Mouse (Mus musculus) intestine, embryonic 15.5 days (tissue): ENCODE measurements around the gene Kctd10. TPM values are rescaled to one million over a fixed set of nuclear protein-coding genes. Genes with fewer than 3 reads are reported as not detected.
A peak's percentile ranks its signal among the peaks of the same experiment; 100 is the strongest.

ENCODE experiments used
- ATAC-seq: fragments of 200-750 bp; cut with Nextera tagmentation; 2 replicates; pipeline ENCODE4 v1.8.0; 2017; ENCODE audit warnings: moderate TSS enrichment, moderate library complexity
- H3K27ac ChIP-seq: fragments of 300-500 bp; sonication (generic); 2 replicates; pipeline ENCODE4 v1.5.1; 2015; ENCODE audit warnings: mild to moderate bottlenecking, inconsistent platforms
- H3K27me3 ChIP-seq: fragments of 300-500 bp; sonication (generic); replicated peaks from 2 replicates; pipeline ENCODE4 v1.6.1; 2015; ENCODE audit warnings: inconsistent platforms
- H3K36me3 ChIP-seq: fragments of 300-500 bp; sonication (generic); 2 replicates; pipeline ENCODE4 v1.6.1; 2015; ENCODE audit warnings: inconsistent platforms
- H3K4me1 ChIP-seq: fragments of 300-500 bp; sonication (generic); replicated peaks from 2 replicates; pipeline ENCODE4 v1.6.1; 2015; ENCODE audit warnings: inconsistent platforms
- H3K4me2 ChIP-seq: fragments of 300-500 bp; sonication (generic); replicated peaks from 2 replicates; pipeline ENCODE4 v1.6.1; 2015; ENCODE audit warnings: mild to moderate bottlenecking, inconsistent platforms
- H3K4me3 ChIP-seq: fragments of 300-500 bp; sonication (generic); replicated peaks from 2 replicates; pipeline ENCODE4 v1.5.1; 2015; ENCODE audit warnings: inconsistent platforms
- H3K9ac ChIP-seq: fragments of 300-500 bp; sonication (generic); 2 replicates; pipeline ENCODE4 v1.6.1; 2015; ENCODE audit warnings: inconsistent platforms
- H3K9me3 ChIP-seq: fragments of 300-500 bp; sonication (generic); 2 replicates; pipeline ENCODE4 v1.6.1; 2016; ENCODE audit warnings: inconsistent platforms
- WGBS: fragments of 180-500 bp; shearing (Covaris S2); methylation state at CpG from one replicate; pipeline ENCODE4 v1.1.7; 2015; 5-methylcytosine and 5-hydroxymethylcytosine counted together
- polyA plus RNA-seq: library from polyadenylated mRNA; unstranded; fragments of >200 nt; fragmentation: Nextera tagmentation; extraction: Ambion mirVana; gene quantifications from 2 replicates; pipeline ENCODE4 v1.2.1, GENCODE M21; 2015

The Kctd10 gene
- polyA plus RNA-seq, 1 experiment from 2014 or later: 116 TPM

- Histone ChIP-seq H3K27me3 (no peaks in the 10 kb centered on the region), H3K4me2 (no peak overlapping the region), H3K9me3 (no peaks in the 10 kb centered on the region), H3K9ac (no peak overlapping the region), H3K36me3 (peaks cover 82% of the 10 kb centered on the region), H3K4me3 (no peak overlapping the region), H3K4me1 (0 out of 2 replicates have a peak, but pooled peaks cover 5% of the 10 kb centered on the region), H3K27ac (no peak overlapping the region)
- peak; percentile 17; the same call in 1 of the 2 replicates for ATAC-seq
- 67% methylated on average over 23 of the region's 23 CpGs for WGBS
Measured at GRCm38 (mm10) chr5:114412361-114412998, 32.2 kb upstream of the Kctd10 start.

- no peak for ATAC-seq
- WGBS: 85% methylated on average over 13 of the region's 13 CpGs
- H3K4me2 ChIP-seq: no peak overlapping the region
Measured at GRCm38 (mm10) chr5:114410429-114410828, 30.1 kb upstream of the Kctd10 start.

GRCm38 (mm10) chr5:114408846-114409245, 28.5 kb upstream of the Kctd10 start:
- H3K4me1 ChIP-seq: 0 out of 2 replicates have a peak, but pooled peaks cover 5% of the 10 kb centered on the region
- WGBS: 90% methylated on average over 11 of the region's 11 CpGs

More at GRCm38 (mm10) chr5:114410429-114410828, 30.1 kb upstream of the Kctd10 start:
- 0 out of 2 replicates have a peak, but pooled peaks cover 5% of the 10 kb centered on the region for H3K4me1 ChIP-seq
- no peak overlapping the region for H3K4me3 ChIP-seq
- peaks cover 85% of the 10 kb centered on the region for H3K36me3 ChIP-seq
- H3K9me3 ChIP-seq: no peaks in the 10 kb centered on the region
- no peak overlapping the region for H3K9ac ChIP-seq
- no peaks in the 10 kb centered on the region for H3K27me3 ChIP-seq
- H3K27ac ChIP-seq: no peak overlapping the region

GRCm38 (mm10) chr5:114407810-114408209, 27.5 kb upstream of the Kctd10 start:
- Histone ChIP-seq H3K4me2 (no peak overlapping the region), H3K36me3 (peaks cover 93% of the 10 kb centered on the region), H3K9ac (no peak overlapping the region), H3K4me3 (no peak overlapping the region), H3K27ac (no peak overlapping the region), H3K9me3 (no peaks in the 10 kb centered on the region), H3K27me3 (no peaks in the 10 kb centered on the region), H3K4me1 (0 out of 2 replicates have a peak, but pooled peaks cover 2% of the 10 kb centered on the region)
- ATAC-seq: no peak
- WGBS: 88% methylated on average over 9 of the region's 9 CpGs

More at GRCm38 (mm10) chr5:114408846-114409245, 28.5 kb upstream of the Kctd10 start:
- H3K27me3 ChIP-seq: no peaks in the 10 kb centered on the region
- no peak overlapping the region for H3K4me3 ChIP-seq
- no peak overlapping the region for H3K27ac ChIP-seq
- no peak overlapping the region for H3K9ac ChIP-seq
- H3K9me3 ChIP-seq: no peaks in the 10 kb centered on the region
- no peak for ATAC-seq
- no peak overlapping the region for H3K4me2 ChIP-seq
- peaks cover 90% of the 10 kb centered on the region for H3K36me3 ChIP-seq

GRCm38 (mm10) chr5:114407269-114407668, 27.0 kb upstream of the Kctd10 start:
- Histone ChIP-seq H3K27me3 (no peaks in the 10 kb centered on the region), H3K9ac (no peak overlapping the region), H3K27ac (no peak overlapping the region), H3K4me1 (0 out of 2 replicates have a peak, but pooled peaks cover 2% of the 10 kb centered on the region), H3K9me3 (no peaks in the 10 kb centered on the region), H3K4me2 (no peak overlapping the region), H3K4me3 (no peak overlapping the region), H3K36me3 (peaks cover 92% of the 10 kb centered on the region)
- no peak for ATAC-seq
- WGBS: 80% methylated on average over 10 of the region's 10 CpGs

GRCm38 (mm10) chr5:114406592-114406991, 26.3 kb upstream of the Kctd10 start:
- Histone ChIP-seq H3K4me1 (no peaks in the 10 kb centered on the region), H3K27me3 (no peaks in the 10 kb centered on the region), H3K36me3 (peaks cover 92% of the 10 kb centered on the region), H3K4me3 (no peak overlapping the region), H3K4me2 (no peak overlapping the region), H3K9me3 (no peaks in the 10 kb centered on the region), H3K27ac (no peak overlapping the region), H3K9ac (no peak overlapping the region)
- ATAC-seq: no peak
- 94% methylated on average over 14 of the region's 14 CpGs for WGBS

GRCm38 (mm10) chr5:114393169-114393568, 12.9 kb upstream of the Kctd10 start:
- no peaks in the 10 kb centered on the region for H3K4me1 ChIP-seq
- no peak for ATAC-seq
- WGBS: 82% methylated on average over 9 of the region's 9 CpGs

GRCm38 (mm10) chr5:114384448-114384847, 4.1 kb upstream of the Kctd10 start:
- ATAC-seq: no peak
- Histone ChIP-seq H3K9ac (no peak overlapping the region), H3K36me3 (peaks cover 35% of the 10 kb centered on the region), H3K9me3 (no peaks in the 10 kb centered on the region), H3K4me2 (no peak overlapping the region), H3K4me3 (no peak overlapping the region), H3K4me1 (peaks cover 5% of the 10 kb centered on the region), H3K27ac (no peak overlapping the region), H3K27me3 (no peaks in the 10 kb centered on the region)
- WGBS: 90% methylated on average over 8 of the region's 8 CpGs

More at GRCm38 (mm10) chr5:114393169-114393568, 12.9 kb upstream of the Kctd10 start:
- H3K27me3 ChIP-seq: no peaks in the 10 kb centered on the region
- H3K4me2 ChIP-seq: no peak overlapping the region
- no peak overlapping the region for H3K9ac ChIP-seq
- peaks cover 63% of the 10 kb centered on the region for H3K36me3 ChIP-seq
- no peak overlapping the region for H3K4me3 ChIP-seq
- no peak overlapping the region for H3K27ac ChIP-seq
- no peaks in the 10 kb centered on the region for H3K9me3 ChIP-seq

- no peaks in the 10 kb centered on the region for H3K9me3 ChIP-seq
- H3K27ac ChIP-seq: no peak overlapping the region
- no peak overlapping the region for H3K4me2 ChIP-seq
- no peak for ATAC-seq
- no peak overlapping the region for H3K9ac ChIP-seq
- H3K27me3 ChIP-seq: no peaks in the 10 kb centered on the region
- WGBS: 80% methylated on average over 9 of the region's 9 CpGs
- peaks cover 12% of the 10 kb centered on the region for H3K4me1 ChIP-seq
- H3K36me3 ChIP-seq: peaks cover 25% of the 10 kb centered on the region
- H3K4me3 ChIP-seq: no peak overlapping the region
Measured at GRCm38 (mm10) chr5:114383184-114383904, 3.0 kb upstream of the Kctd10 start.

GRCm38 (mm10) chr5:114381013-114381351, 674 bp upstream of the Kctd10 start:
- Histone ChIP-seq H3K9ac (peak overlapping the region; percentile 91), H3K27ac (peak overlapping the region; percentile 87), H3K4me2 (peak overlapping the region; percentile 77), H3K36me3 (peaks cover 9% of the 10 kb centered on the region; the same call in 1 of the 2 replicates), H3K9me3 (no peaks in the 10 kb centered on the region), H3K4me3 (peak overlapping the region; percentile 68), H3K27me3 (no peaks in the 10 kb centered on the region), H3K4me1 (peaks cover 32% of the 10 kb centered on the region)
- under 1% methylated on average over 18 of the region's 18 CpGs for WGBS
- ATAC-seq: no peak; the same call in 1 of the 2 replicates

- H3K27ac ChIP-seq: peak overlapping the region; percentile 87
- no peaks in the 10 kb centered on the region for H3K27me3 ChIP-seq
- peak overlapping the region; percentile 91 for H3K9ac ChIP-seq
- H3K4me1 ChIP-seq: peaks cover 44% of the 10 kb centered on the region
- peak overlapping the region; percentile 77 for H3K4me2 ChIP-seq
- ATAC-seq: peak; percentile 38
- peak overlapping the region; percentile 68 for H3K4me3 ChIP-seq
- H3K36me3 ChIP-seq: no peaks in the 10 kb centered on the region
- H3K9me3 ChIP-seq: no peaks in the 10 kb centered on the region
- WGBS: under 1% methylated on average over 20 of the region's 20 CpGs
Measured at GRCm38 (mm10) chr5:114379763-114380162, 545 bp downstream of the Kctd10 start.

GRCm38 (mm10) chr5:114378936-114379335, 1.4 kb downstream of the Kctd10 start:
- Histone ChIP-seq H3K27me3 (no peaks in the 10 kb centered on the region), H3K4me3 (peak overlapping the region; percentile 68), H3K9me3 (no peaks in the 10 kb centered on the region), H3K4me1 (peaks cover 52% of the 10 kb centered on the region), H3K9ac (peak overlapping the region; percentile 91), H3K4me2 (peak overlapping the region; percentile 77), H3K36me3 (no peaks in the 10 kb centered on the region; the same call in 1 of the 2 replicates), H3K27ac (peak overlapping the region; percentile 87)
- no peak for ATAC-seq
- 35% methylated on average over 6 of the region's 6 CpGs for WGBS
